Mouse (Mus musculus) spleen, adult 2 months (tissue): ENCODE results near the gene Gm49321. TPM values are rescaled to one million over a fixed set of nuclear protein-coding genes. Genes with fewer than 3 reads are reported as not detected.

Experiments used
- DNase-seq, 2 experiments: peaks; one replicate each; pipeline versions ENCODE4 v3.0.0 to v3.0.0-alpha.2; 2012 to 2021; ENCODE audit warnings: low spot score in 2 of 2, low read depth in 1 of 2
- H3K27ac ChIP-seq: fragments of 200-500 bp; 2 replicates; pipeline ENCODE4 v1.5.1; 2012; ENCODE audit warnings: low read length, inconsistent platforms; ENCODE audit not compliant: insufficient read depth
- H3K27me3 ChIP-seq: fragments of 200-500 bp; 2 replicates; pipeline ENCODE4 v1.6.1; 2012; ENCODE audit warnings: mild to moderate bottlenecking, moderate library complexity, low read length, inconsistent platforms; ENCODE audit not compliant: control insufficient read depth, insufficient read depth
- H3K36me3 ChIP-seq: fragments of 200-500 bp; 2 replicates; pipeline ENCODE4 v1.6.1; 2012; ENCODE audit warnings: mild to moderate bottlenecking, low read length, inconsistent platforms; ENCODE audit not compliant: control insufficient read depth, insufficient read depth
- H3K4me1 ChIP-seq: fragments of 200-500 bp; 2 replicates; pipeline ENCODE4 v1.6.1; 2011; ENCODE audit warnings: inconsistent platforms; ENCODE audit not compliant: control insufficient read depth, insufficient read depth, insufficient read length
- H3K4me3 ChIP-seq: fragments of 200-500 bp; 2 replicates; pipeline ENCODE4 v1.5.1; 2011; ENCODE audit warnings: mild to moderate bottlenecking, inconsistent platforms; ENCODE audit not compliant: insufficient read depth, insufficient read length; ENCODE audit errors: extremely low read depth
- CTCF ChIP-seq: fragments of 200-500 bp; IDR thresholded peaks from 2 replicates; pipeline ENCODE4 v1.5.1; 2011; ENCODE audit warnings: mild to moderate bottlenecking, inconsistent platforms; ENCODE audit not compliant: insufficient read depth, insufficient read length, insufficient replicate concordance; ENCODE audit errors: extremely low read depth
- POLR2A ChIP-seq: fragments of 200-500 bp; IDR thresholded peaks from 2 replicates; pipeline ENCODE4 v1.6.1; 2011; ENCODE audit warnings: low read depth, low read length, inconsistent platforms
- WGBS: fragments of 180-500 bp; shearing (Covaris S2); methylation state at CpG from one replicate; pipeline ENCODE4 v1.1.7; 2018; 5-methylcytosine and 5-hydroxymethylcytosine counted together
- polyA plus RNA-seq: library from polyadenylated mRNA; depleted of rRNA; stranded (reverse); fragments of >200 nt; gene quantifications from 2 replicates; pipeline ENCODE4 v1.2.3, GENCODE M21; 2012; rRNA removed

Gene Gm49321
- polyA plus RNA-seq, 1 experiment, result 0.48 TPM

DNA sequence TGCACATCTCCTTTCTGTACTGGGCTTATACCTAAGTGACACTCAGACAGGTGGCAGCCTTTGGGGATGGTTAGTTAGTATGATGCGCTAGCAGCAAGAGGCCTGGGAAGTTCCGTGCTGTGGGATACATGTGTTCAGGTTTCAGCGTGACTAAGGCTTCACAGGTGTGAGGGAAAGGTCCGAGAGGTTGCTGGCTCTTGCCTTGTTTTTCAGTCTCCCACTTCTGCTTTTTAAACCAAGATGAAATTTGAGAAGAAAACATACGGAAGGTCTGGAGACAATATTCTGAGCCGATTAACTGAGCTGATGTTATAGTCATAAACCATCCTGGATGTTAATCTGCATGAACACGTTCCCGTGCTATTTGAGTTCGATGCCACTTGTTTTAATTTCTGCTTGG, 65.0 kb downstream of the Gm49321 start:
- TF ChIP-seq CTCF (no peak), POLR2A (no peak)
- DNase-seq, result no peak
- WGBS, result 68% methylated on average over 9 of the region's 9 CpGs

DNA sequence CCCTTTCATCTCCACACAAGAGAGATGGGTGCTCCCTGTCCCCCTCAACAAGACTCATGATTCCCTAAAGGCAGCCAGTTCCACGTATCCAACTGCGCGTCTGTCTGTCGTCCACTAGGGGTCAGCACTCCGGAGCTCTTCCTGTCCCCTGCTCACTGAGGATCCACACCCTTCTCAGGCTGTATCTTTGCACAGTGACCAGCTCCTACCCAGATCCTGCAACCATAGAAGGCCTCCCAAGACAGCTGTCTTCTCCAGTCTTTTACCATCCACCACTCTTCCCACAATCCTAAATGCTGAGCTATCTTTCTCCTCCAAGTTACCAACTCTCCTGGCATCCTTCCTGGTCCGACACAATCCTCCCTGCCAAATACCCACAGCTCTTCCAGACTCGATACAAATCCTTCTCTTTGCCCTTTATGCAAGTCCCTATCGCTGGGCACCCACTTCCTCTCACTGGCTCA, 72.0 kb downstream of the Gm49321 start:
- no peak overlapping the region for H3K27ac ChIP-seq
- WGBS, result 26% methylated on average over 8 of the region's 8 CpGs
- H3K36me3 ChIP-seq, result no peaks in the 10 kb centered on the region
- no peaks in the 10 kb centered on the region for H3K4me1 ChIP-seq
- DNase-seq, result peak in 1 of 2 experiments; percentile 2
- H3K27me3 ChIP-seq, result no peaks in the 10 kb centered on the region
- H3K4me3 ChIP-seq, result no peak overlapping the region
- no peak for TF ChIP-seq POLR2A
- peak; percentile 80 for TF ChIP-seq CTCF

More for the DNA sequence above, 65.0 kb downstream of the Gm49321 start:
- Histone ChIP-seq H3K4me3 (no peak overlapping the region), H3K36me3 (no peaks in the 10 kb centered on the region), H3K27ac (no peak overlapping the region), H3K27me3 (peaks cover 4% of the 10 kb centered on the region), H3K4me1 (no peaks in the 10 kb centered on the region)

DNA sequence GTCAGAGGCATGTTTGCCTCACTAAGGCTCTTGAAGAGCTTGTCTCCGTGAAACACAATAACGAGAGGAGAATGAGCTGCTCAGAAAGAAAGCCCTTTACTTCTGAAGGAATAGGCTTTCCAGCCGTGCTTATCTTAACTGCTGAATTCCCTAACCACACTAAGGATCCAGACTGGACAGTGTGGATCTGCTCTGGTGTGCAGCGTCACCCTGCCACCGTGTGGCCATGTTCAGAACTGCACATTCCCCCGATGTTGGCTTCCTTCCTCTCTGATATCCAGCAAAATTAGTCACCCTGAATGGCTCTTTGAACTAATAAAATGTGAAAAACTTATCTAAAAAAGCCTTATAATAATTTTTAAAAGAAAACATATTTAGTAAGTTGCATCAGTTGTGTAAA, 76.3 kb downstream of the Gm49321 start:
- Histone ChIP-seq H3K36me3 (no peaks in the 10 kb centered on the region), H3K27ac (no peak overlapping the region), H3K27me3 (no peaks in the 10 kb centered on the region), H3K4me3 (no peak overlapping the region), H3K4me1 (no peaks in the 10 kb centered on the region)
- TF ChIP-seq POLR2A, result no peak
- peak; percentile 88; the same call in 1 of the 2 replicates for TF ChIP-seq CTCF
- WGBS, result 6% methylated on average over 6 of the region's 6 CpGs
- DNase-seq, result peak; percentile 2 to 41

DNA sequence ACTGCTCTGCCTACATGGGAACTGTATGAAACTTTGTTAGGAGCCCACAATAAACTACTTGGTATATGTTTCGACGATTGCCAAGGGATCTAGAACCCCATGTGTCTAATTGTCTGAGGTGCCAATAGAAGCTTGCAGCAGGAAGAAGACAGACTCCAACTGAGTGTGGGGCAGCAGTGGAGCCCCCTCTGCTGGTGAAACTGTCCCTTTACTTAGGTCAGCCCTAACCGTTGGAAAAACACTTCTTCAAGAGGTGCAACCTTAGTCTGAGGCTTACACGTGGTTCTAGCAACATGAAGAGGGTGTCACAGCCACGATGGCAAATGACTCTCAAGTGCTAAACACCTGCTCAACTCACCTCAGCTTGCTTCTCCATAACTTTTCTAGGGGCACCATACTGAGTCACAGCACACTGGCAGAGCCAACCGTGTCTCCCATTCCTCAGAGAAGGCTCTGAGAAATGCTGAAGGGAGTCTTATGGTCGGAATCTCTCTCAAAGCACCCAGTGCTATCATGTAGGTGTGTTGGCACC, 77.4 kb downstream of the Gm49321 start:
- H3K4me3 ChIP-seq, result no peak overlapping the region
- no peaks in the 10 kb centered on the region for H3K36me3 ChIP-seq
- no peak overlapping the region for H3K27ac ChIP-seq
- H3K27me3 ChIP-seq, result no peaks in the 10 kb centered on the region
- H3K4me1 ChIP-seq, result no peaks in the 10 kb centered on the region
- TF ChIP-seq POLR2A (no peak), CTCF (peak; percentile 16; the same call in 1 of the 2 replicates)
- DNase-seq, result peak in 1 of 2 experiments; percentile 30
- 52% methylated on average over 7 of the region's 7 CpGs for WGBS

DNA sequence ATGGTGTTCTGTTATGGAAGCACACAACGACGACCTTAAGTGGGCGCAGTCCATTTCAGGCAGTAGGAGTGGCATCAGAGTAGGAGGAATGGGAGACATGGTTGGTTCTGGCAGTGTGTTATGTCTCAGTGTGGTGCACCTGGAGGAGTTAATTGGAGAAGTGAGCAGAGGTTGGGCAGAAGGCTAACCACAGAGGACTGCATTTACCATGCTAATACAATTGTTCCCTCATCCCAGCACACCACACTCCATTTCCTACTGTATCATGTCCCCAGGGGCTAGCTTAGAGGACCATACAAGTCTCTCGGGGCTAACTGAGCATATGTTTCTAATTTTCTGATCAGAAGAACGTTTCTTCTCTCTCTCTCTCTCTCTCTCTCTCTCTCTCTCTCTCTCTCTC, 78.0 kb downstream of the Gm49321 start:
- Histone ChIP-seq H3K36me3 (no peaks in the 10 kb centered on the region), H3K4me3 (no peak overlapping the region), H3K27ac (no peak overlapping the region), H3K27me3 (no peaks in the 10 kb centered on the region), H3K4me1 (no peaks in the 10 kb centered on the region)
- DNase-seq, result no peak
- WGBS, result 59% methylated on average over 5 of the region's 5 CpGs
- no peak for TF ChIP-seq CTCF
- TF ChIP-seq POLR2A, result no peak

Other genes with a start within 250 kb of the Gm49321 start
- gene Hif1a, start 36.3 kb upstream of the Gm49321 start, polyA plus RNA-seq, result 12.8 and 24.8 TPM in 2 replicates
- 7.7 and 8.2 TPM in 2 replicates for gene Snapc1, start 26.8 kb downstream of the Gm49321 start, polyA plus RNA-seq
- gene Syt16, start 60.0 kb downstream of the Gm49321 start, polyA plus RNA-seq, result not detected in 2 replicates